Mouse (Mus musculus): ENCODE results near the gene Necap2.

Gene Necap2

GRCm38 (mm10) chr4:141077681-141078509 is at the start of gene Necap2:
Gene Necap2 (minus strand): TSS chr4:141078357.
- peak; percentile 95 to 96 for DNase-seq

- no peak for DNase-seq
Observed at GRCm38 (mm10) chr4:141123065-141123464, 44.9 kb upstream of the Necap2 start.

DNA sequence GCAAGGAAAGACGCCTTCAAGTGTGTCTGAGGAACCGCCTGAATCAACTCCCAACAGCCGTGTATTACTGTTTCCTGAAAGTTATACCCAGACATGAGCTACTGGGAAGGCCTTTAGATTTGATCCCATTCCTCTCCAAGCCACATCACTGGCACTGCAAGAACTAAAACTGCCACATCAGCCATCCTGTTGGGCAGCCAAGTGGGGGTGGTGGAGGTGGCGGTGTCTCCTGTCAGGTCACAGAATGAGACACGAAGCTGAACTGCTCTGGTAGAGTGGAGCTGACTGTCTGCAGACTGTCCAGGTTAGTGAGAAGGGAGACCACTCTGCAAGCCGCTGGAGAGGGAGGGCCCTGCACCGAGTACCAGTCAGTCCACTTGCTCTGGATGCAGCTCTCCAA is 44.5 kb upstream of the Necap2 start:
- no peak for DNase-seq

DNA sequence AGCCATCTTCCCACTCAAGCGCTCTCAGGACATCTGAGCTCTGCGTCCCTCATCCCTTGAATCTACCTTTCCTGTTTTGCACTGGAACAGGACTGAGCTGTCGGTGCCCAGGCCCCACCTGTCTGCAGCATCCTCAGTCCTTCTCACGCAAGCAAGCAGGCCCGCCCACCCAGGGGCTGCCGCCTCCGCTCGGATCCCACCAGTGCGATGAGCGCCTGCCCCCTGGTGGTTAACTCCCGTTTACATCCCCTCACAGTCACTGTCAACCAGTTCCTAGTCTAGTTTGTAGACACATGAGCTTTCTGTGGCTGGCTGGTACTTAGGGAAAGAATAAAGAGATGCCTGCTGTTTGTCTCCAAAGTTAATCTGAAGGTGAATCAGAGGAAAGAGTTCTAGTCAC is 42.5 kb upstream of the Necap2 start:
- peak; percentile 68 to 69 for DNase-seq

DNA sequence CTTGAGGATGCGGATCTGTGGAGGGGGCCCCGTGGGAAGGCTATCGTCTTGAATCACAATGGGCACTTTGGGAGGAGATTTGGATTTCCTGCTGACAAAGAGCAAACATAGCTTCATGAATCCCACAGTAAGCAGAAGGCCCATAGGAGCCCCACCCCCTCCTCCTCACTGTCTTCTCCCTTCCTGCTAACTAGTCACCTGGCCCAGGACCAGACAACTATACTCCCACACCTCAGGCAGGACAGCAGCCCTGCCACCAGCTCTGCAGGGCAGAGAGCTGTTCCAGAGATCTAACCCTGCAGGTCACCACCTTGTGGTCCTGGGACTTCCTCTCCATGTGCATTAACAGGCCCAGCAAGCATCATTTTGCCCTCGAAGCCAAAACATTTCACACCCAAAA is 40.5 kb upstream of the Necap2 start:
- DNase-seq, result peak in 1 of 2 experiments; percentile 42

DNA sequence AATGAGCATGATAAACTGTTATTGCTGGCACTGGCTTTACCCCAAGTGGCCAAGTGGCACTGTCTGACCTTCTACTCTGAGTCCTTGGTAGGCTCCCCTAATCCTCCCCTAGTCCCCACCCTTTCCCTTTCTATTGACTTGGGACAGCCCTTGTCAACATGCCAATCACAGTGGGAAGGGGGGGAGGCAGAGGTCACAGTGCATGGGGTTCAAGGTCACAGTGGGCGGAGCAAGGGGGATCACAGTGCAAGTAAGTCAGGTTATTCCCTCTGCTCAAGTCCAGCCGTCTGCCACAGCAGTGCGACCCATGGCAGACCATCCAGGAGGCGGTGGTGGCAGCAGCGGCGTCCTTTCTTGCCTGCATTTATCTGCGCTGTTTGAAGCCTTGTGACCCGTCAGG is 37.2 kb upstream of the Necap2 start:
- DNase-seq, result no peak

DNA sequence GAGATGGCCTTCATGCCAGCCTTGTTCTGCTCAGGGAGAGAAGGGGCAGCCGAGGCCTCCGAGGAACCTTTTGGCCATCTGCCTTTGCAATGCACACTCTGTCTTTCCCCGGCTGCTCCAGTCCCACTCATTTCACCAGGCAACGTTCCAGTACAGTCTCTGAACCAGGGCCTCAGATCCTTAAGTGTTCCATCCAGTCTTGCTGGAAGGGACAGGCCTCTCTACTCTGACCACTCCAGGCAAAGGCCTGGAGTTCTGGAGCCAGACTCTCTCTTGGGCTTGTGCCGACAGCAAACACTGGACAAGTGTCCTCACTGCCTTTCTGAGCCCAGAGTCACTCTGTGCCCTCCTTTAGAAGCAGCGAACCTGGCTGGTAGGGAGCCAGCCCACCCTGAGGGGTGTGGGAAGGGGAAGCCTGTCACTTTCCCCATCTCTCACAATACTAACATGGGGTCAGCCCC is 36.4 kb upstream of the Necap2 start:
- peak; percentile 30 to 66 for DNase-seq

DNA sequence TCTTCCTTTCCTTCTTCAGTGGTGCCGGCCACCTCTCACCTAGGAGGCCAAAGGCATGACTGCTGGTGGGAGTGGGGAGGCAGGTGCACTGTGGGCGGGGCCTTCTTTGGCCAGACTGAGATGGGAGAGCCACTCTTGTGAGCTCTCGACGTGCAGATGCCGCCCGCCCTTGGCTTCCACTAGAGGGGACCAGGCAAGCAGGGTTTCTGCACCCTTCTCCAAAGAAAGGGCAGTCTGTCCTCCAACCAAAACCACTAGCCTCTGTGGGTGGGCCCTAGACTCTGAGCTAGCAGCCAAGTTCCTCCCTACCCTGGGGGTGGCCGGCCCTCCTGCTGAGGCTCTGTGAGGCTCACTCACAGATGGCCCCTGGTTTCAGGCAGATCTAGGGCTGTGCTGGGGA is 35.7 kb upstream of the Necap2 start:
- peak; percentile 40 to 77 for DNase-seq

DNA sequence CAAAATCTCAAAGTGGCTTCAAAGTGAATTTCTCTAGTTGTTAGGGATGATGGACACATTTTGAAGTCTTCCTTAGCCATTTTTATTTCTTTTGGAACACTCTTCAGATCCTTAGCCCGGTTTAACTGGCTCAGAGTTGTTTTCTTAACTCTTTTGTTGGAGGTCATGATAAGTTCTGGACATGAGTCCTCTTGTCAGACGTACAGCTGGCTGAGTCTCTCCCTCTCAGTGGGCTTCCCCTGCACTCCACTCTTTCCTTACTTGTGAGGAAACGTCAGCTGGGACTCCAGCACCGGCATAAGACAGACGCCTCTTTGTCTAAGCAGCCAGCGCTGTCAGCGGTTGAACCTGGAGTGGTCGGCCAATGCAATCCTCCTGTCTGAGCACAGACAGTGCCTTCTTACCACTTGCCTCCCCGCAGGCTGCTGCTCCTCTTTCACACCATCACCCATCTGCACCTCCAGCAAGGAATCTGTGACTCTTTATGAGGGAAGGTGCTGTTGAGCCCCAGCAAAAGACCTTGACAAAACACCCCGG is 30.1 kb upstream of the Necap2 start:
- no peak for DNase-seq

DNA sequence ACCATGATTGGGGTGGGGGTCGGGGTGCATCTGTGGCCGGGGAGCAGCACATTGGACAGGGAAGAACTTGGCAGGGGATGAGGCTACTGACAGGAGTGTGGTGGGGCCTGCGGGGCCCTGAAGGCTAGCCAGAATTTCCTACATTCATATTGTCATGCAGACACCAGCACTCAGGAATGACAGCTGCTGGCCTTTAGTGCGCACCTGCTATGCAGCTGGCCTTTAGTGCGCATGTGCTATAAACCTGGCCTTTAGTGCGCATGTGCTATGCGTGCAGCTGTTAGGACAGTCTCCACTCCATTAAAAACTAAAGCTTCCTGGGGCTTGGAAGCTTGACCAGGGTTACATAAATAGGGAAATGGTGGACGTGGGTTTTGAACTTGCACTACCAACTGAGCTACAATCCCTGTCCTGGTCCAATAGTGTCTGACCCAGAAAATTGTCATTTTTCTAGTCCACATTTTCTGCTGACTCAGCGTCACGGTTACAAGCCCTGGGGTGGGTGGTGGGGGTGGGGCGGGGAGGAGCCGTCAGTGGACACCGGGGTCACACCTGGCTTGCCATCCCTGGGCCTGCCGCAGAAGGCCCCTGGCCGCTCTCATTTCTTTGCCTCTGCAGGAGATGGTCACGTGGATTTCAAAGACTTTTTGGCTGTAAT is 28.5 kb upstream of the Necap2 start:
- DNase-seq, result no peak

- peak in 1 of 2 experiments; percentile 57 for DNase-seq
Observed at GRCm38 (mm10) chr4:141101855-141102254, 23.7 kb upstream of the Necap2 start.

- DNase-seq, result no peak
Observed at GRCm38 (mm10) chr4:141101291-141101690, 23.1 kb upstream of the Necap2 start.

GRCm38 (mm10) chr4:141099956-141100355 is 21.8 kb upstream of the Necap2 start:
- DNase-seq, result no peak

DNA sequence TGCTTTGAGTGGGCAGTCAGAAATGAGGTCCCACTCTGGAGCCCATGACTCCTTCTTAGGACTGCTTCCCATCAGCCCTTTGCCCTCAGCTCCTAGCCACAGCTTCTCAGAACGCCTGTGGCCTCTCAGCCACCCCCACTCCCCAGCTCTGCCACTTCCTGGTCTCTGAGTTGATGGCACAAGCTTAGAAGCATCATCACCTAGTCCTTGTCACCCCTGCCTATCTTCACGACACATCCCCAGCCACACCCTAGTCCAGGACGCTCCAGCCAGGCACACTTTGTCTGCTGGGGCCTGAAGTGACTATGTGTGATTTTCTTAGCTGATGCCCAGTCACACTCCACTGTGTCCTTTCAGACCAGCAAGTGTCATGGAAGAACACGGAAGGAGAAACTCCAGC is 20.8 kb upstream of the Necap2 start:
- DNase-seq, result no peak

DNA sequence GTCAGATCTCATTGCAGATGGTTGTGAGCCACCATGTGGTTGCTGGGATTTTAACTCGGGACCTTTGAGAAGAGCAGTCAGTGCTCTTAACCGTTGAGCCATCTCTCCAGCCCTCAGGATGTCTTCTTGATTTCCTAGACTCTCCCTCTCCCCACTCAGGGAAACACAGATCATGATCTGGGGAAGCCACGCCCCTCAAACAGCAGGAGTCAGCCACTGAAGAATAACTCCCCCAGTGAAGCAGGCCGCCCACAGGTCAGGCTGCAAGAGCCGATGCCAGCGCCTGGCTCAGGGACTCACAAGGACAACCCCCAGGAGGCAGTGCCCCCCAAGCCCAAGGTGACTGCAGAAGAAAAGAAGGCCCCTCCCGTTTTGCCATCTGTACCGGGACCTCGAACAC is 18.6 kb upstream of the Necap2 start:
- DNase-seq, result no peak

DNA sequence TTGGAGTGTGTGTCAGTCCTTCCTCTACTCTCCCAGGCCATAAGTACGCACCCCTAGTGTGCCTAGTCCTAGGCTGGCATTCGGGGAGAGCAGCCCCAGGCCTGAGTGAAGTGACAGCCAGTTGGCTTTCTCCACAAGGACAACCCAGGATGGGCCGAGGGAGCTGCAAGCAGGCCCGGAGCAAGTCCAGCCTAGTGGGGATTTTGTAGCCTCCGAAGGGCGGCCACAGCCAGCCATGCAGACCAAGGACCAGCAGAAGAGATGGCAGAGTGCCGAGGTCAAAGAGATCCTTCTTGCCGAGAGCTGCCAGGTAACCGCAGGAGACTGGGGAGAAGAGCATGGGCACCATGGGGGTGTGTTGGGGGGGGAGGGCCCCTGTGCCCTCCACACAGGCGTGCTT is 16.9 kb upstream of the Necap2 start:
- DNase-seq, result no peak

DNA sequence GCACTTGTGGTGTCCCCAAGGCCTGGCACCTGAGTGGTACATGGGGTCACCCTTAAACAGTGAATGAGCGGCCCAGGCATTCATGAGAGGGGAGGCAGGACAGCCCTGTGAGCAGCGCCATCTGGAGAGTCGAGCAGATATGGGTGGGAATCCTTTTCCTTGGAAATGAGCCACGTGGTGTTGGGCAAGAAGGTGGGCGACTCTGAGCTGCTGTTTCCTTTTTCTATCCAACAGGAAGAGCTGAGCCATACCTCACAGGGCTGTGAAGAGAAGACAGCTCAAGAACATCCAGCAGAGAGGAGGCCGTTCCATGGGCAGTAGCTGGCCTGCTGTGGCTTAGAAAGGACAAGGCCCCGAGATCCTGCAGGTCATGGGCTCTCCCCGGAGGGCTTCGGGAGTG is 10.6 kb upstream of the Necap2 start:
- no peak for DNase-seq

- DNase-seq, result no peak
Observed at GRCm38 (mm10) chr4:141088033-141088432, 9.9 kb upstream of the Necap2 start, which contains the start of gene Spata21. Gene Spata21 (plus strand): TSS chr4:141088333.

DNA sequence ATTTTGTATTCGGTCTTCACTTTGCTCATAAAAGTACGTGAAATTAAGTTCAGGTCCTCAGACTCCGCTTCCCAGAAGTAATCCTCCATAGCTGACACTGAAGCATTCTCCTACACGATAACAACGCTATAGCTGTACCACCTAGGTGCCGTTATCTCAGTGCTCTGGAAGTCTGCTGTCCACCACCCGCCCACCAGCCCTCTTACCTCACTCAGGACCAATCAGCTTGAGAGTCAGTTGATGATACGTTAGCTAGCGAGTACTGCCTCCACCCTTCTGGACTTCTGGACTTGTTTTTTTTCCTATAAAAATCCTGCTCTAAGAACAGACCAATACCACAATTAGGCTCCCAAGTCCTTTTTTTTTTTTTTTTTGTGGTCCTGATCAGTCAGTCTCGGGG is 8.7 kb upstream of the Necap2 start:
- no peak for DNase-seq

GRCm38 (mm10) chr4:141078510-141079137 is 467 bp upstream of the Necap2 start:
- no peak for DNase-seq

DNA sequence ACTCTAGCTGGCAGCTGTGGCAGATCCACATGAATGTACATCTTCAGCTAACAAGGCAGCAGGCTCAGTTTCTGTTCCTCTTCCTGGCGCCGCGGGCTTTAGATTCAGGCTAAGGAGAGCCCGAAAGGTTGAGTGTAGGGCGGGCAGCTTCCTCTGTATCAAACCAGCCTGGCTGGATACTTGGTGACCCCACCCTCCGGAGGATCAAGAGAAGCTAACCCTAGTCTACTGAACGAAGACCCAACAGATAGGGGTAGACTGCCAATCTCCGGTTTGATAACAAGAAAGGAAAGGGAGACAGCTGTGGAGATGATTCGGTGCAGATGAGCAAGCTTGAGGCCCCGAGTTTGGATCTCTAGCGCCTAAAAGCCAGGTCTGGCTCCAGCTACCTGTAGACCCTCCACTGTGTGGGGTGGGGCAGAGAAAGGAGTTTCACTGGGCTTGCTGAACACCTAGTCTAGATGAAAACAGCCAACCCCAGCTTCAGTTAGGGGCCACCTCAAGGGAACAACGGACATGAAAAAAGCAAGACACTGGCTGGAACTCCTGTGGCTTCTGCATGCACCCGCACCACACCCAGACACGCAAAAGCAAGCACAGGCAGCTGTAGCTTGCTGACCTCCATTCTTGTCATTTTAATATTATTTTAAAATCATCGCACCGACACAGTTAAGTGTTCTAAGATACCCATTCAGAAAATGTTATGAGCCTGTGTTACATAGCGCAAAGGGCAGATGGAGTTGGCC is 1.2 kb downstream of the Necap2 start:
- peak; percentile 45 to 56 for DNase-seq

DNA sequence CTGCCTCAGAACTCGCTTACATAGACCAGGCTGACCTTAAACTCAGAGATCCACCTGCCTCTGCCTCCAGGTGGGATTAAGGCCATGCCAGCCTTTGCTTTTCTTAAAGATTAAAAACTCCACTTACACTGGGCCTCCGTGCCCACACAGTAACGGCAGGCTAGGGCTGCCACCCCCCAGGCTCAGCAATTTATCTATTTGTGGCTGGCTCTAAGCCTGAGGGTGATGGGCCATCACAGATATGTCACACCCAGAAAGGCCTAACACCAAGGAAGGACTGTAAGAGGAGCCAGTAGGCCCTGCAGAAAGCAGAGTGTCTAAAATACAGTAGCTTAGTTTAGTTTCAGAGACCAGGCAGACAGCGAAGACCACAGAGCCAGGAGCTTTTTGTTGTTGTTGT is 4.0 kb downstream of the Necap2 start:
- no peak for DNase-seq

DNA sequence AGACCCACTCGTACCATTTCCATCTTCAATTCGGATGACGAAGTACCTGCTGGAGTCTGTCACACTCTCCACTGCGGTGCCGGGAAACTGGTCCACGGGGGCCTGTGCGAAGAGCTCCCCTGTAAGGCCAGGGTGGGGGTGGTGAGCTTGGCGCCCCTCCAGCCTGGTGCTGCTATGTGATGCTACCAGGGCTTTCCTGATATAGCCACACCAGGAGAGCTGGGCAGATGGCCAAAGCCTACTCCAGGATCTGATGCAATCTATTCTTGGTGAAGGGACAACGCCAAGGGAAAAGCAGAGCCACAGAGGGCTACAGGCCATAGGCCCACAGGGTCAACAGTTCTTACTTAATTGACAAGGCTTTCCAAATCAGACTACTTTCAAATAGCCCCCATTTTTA is 4.5 kb downstream of the Necap2 start:
- DNase-seq, result peak; percentile 58 to 61
